Mouse (Mus musculus) liver, embryonic 15.5 days (tissue): ENCODE results near the gene Mrps18b. TPM values are rescaled to one million over a fixed set of nuclear protein-coding genes. Genes with fewer than 3 reads are reported as not detected.

Experiments used
- ATAC-seq: fragments of 200-750 bp; cut with Nextera tagmentation; 2 replicates; pipeline ENCODE4 v1.8.0; 2017; ENCODE audit warnings: moderate number of reproducible peaks, mild to moderate bottlenecking, moderate library complexity; ENCODE audit not compliant: insufficient read depth
- H3K27ac ChIP-seq: fragments of 300-500 bp; sonication (generic); replicated peaks from 2 replicates; pipeline ENCODE4 v1.5.1; 2015; ENCODE audit warnings: mild to moderate bottlenecking, inconsistent platforms
- H3K27me3 ChIP-seq: fragments of 300-500 bp; sonication (generic); 2 replicates; pipeline ENCODE4 v1.6.1; 2015; ENCODE audit warnings: mild to moderate bottlenecking, inconsistent platforms
- H3K36me3 ChIP-seq: fragments of 300-500 bp; sonication (generic); replicated peaks from 2 replicates; pipeline ENCODE4 v1.6.1; 2015; ENCODE audit warnings: moderate library complexity, mild to moderate bottlenecking, inconsistent platforms
- H3K4me1 ChIP-seq: fragments of 300-500 bp; sonication (generic); replicated peaks from 2 replicates; pipeline ENCODE4 v1.6.1; 2015; ENCODE audit warnings: inconsistent platforms
- H3K4me2 ChIP-seq: fragments of 300-500 bp; sonication (generic); 2 replicates; pipeline ENCODE4 v1.6.1; 2015; ENCODE audit warnings: moderate library complexity, mild to moderate bottlenecking, inconsistent platforms
- H3K4me3 ChIP-seq: fragments of 300-500 bp; sonication (generic); replicated peaks from 2 replicates; pipeline ENCODE4 v1.5.1; 2015; ENCODE audit warnings: mild to moderate bottlenecking, inconsistent platforms
- H3K9ac ChIP-seq: fragments of 300-500 bp; sonication (generic); 2 replicates; pipeline ENCODE4 v1.6.1; 2015; ENCODE audit warnings: moderate library complexity, mild to moderate bottlenecking, inconsistent platforms
- H3K9me3 ChIP-seq: fragments of 300-500 bp; sonication (generic); replicated peaks from 2 replicates; pipeline ENCODE4 v1.6.1; 2016; ENCODE audit warnings: inconsistent platforms
- WGBS: fragments of 180-500 bp; shearing (Covaris S2); methylation state at CpG from one replicate; pipeline ENCODE4 v1.1.7; 2015; ENCODE audit warnings: mixed read lengths; ENCODE audit not compliant: insufficient replicate concordance; 5-methylcytosine and 5-hydroxymethylcytosine counted together
- polyA plus RNA-seq: library from polyadenylated mRNA; unstranded; fragments of >200 nt; fragmentation: Nextera tagmentation; extraction: Ambion mirVana; gene quantifications from 2 replicates; pipeline ENCODE4 v1.2.1, GENCODE M21; 2015

The Mrps18b gene
- polyA plus RNA-seq, 1 experiment from 2014 or later = 68.7 TPM

DNA sequence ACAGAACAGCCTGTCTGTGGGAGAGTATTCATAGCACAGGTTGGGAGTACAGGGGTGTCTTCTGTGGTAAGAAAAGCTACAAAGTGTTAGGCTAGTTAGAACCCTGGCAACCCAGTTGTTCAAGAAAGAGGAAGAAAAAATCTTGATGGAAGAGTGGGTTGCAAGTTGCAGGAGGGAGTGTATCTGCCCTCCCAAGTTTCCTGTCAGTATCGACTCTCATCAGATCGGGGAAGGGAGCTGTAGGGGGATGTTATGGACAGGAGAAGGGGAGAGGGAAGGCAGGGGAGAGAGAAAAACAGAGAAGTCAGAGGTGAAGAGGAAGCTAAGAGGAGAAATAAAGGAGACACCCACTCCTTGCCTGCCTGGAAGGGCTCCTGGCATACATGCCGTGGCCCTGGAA lies 15.6 kb downstream of the Mrps18b start:
- 22% methylated on average over 3 of the region's 3 CpGs for WGBS
- H3K9me3 ChIP-seq = no peaks in the 10 kb centered on the region

DNA sequence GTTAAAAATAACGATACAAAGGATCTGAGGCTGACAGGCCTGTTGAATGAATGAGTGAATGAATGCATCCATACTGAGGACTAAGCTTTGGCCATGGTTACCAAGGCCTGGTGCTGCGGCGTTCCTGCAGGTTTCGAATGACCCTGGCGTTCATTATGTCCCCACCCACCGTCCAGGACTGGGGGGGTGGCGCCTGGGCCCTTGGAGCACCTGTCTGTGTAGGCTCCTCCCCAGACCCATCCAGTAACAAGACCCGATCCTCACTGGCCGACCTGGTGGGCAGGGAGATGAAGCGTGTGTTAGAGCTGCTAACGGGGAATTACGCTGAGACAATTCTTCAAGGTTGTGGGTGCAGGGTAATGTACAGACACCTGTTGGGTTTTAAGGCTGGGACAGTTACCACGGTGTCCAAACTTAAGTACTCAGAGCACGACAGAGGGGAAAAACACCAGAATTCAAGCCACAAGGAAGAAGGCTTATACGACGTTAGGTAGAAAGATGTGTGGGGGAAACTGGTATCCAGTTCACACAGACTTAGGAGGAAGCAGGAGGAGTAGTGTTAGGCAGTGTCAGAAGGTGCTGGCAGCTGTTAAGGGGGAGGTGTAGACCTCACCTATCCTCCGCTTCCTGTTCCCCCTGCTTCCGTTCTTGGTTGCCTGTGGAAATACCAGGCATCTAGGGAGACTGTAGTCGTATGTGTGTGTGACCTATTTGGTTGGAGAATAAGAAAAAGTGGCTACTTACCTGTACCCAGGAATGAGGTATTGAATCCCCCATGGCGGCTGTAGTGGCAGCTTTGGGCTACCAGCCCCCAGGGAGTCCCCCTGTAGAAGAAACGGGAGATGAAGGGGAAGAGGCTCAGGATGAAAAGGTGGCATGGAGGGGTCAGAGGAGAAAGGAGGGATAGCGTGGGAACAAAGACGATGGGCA lies 18.3 kb downstream of the Mrps18b start:
- no peaks in the 10 kb centered on the region for H3K27me3 ChIP-seq
- peaks cover 17% of the 10 kb centered on the region for H3K36me3 ChIP-seq
- H3K4me3 ChIP-seq = peak overlapping the region; percentile 95
- no peaks in the 10 kb centered on the region for H3K9me3 ChIP-seq
- peak overlapping the region; percentile 86 for H3K27ac ChIP-seq
- peak; percentile 48 for ATAC-seq
- peaks cover 45% of the 10 kb centered on the region for H3K4me1 ChIP-seq
- peak overlapping the region; percentile 98 for H3K4me2 ChIP-seq
- H3K9ac ChIP-seq = peak overlapping the region; percentile 93
- 33% methylated on average over 23 of the region's 23 CpGs for WGBS

More for the DNA sequence above, 15.6 kb downstream of the Mrps18b start:
- H3K27ac ChIP-seq = no peak overlapping the region; the same call in 1 of the 2 replicates
- peaks cover 10% of the 10 kb centered on the region; the same call in 1 of the 2 replicates for H3K36me3 ChIP-seq
- H3K4me2 ChIP-seq = no peak overlapping the region
- H3K9ac ChIP-seq = no peak overlapping the region
- H3K27me3 ChIP-seq = no peaks in the 10 kb centered on the region
- H3K4me1 ChIP-seq = peaks cover 50% of the 10 kb centered on the region
- H3K4me3 ChIP-seq = no peak overlapping the region
- ATAC-seq = no peak

DNA sequence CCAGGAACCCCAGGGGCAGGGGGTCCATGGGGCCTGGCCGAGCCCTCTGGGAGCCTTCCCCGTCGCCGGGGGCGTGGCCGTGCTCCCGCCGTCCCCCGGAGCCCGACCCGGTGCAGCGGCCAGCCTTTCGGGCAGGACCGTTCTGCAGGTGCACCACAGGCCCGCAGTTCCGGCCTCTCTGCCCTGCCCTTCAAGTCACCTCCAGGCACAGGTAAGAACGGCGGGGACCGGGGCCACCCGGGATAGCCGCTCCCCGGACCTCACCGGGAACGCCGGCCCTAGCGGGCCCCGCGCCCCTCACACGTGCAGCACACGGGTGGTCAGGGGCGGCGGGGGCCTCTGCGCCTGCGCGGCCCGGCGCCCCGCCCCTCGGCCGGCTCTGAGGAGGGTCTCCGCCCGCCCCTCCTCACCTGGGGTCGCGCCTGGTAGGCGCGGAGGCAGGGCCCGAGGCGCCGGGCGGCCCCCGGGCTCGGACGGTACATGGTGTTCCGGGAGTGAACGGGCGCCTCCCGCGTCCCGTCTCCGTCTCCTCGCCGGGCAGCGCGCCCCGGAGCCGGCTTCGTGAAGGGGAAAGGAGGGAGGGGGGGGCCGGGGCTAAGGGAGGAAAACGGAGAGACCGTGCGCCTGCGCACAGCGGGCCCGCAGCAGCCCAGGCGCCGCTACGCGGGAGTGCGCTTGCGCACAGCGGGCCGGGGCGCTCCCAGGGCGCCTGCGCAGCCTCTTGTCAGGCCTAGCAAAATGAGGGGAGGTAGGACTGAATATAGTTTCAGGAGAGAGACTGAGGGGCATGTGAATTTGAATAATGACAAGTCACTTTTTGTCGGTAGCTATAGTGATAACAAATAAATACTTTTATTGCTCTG lies 19.2 kb downstream of the Mrps18b start, which contains the start of gene 2310061I04Rik:
TSS of gene 2310061I04Rik (minus strand) at position 651 of the 863 bp plus-strand sequence.
- peak within 1 kb of the TSS; percentile 93 for H3K9ac ChIP-seq
- H3K4me2 ChIP-seq = peak within 1 kb of the TSS; percentile 98
- H3K9me3 ChIP-seq = no peaks in the 10 kb centered on the region
- H3K36me3 ChIP-seq = peaks cover 26% of the 10 kb centered on the region
- ATAC-seq = peak; percentile 88
- H3K27ac ChIP-seq = peak within 1 kb of the TSS; percentile 86
- WGBS = under 1% methylated on average over 86 of the region's 86 CpGs
- peaks cover 45% of the 10 kb centered on the region for H3K4me1 ChIP-seq
- peak within 1 kb of the TSS; percentile 95 for H3K4me3 ChIP-seq
- H3K27me3 ChIP-seq = no peaks in the 10 kb centered on the region

DNA sequence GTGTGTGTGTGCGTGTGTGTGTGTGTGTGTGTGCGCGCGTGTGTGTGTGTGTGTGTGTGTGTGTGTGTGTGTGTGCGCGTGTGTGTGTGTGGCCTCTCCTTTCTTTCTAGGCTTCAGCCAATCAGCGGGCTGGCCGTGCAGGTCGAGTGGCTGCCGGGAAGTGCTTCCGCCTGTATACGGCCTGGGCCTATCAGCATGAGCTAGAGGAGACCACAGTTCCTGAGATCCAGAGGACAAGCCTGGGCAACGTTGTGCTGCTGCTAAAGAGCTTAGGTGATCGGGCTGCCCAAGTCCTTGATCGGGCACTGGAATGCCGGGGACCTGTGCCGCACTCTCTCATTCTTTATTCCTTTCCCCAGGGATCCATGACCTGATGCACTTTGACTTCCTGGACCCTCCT lies 28.5 kb downstream of the Mrps18b start:
- no peak overlapping the region for H3K27ac ChIP-seq
- H3K9ac ChIP-seq = no peak overlapping the region
- H3K4me3 ChIP-seq = no peak overlapping the region
- H3K4me2 ChIP-seq = no peak overlapping the region
- WGBS = 88% methylated on average over 15 of the region's 17 CpGs
- H3K36me3 ChIP-seq = peaks cover 98% of the 10 kb centered on the region
- H3K9me3 ChIP-seq = no peaks in the 10 kb centered on the region
- no peak for ATAC-seq
- H3K27me3 ChIP-seq = no peaks in the 10 kb centered on the region
- no peaks in the 10 kb centered on the region for H3K4me1 ChIP-seq

DNA sequence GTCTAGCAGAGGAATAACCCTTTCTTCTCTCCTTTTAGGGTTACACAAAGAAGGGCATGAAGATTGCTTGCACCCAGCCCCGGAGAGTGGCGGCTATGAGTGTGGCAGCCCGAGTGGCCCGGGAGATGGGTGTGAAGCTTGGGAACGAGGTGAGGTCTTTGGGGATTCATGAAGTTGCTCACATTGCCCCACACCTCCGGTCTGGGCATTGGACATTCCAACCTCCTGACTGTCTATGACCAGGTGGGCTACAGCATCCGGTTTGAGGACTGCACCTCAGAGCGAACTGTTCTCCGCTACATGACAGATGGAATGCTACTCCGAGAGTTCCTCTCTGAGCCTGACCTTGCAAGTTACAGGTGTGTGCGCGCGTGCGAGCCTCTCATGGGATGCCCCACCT lies 32.4 kb downstream of the Mrps18b start:
- Histone ChIP-seq H3K36me3 (peaks cover 79% of the 10 kb centered on the region), H3K27me3 (no peaks in the 10 kb centered on the region), H3K4me3 (no peak overlapping the region), H3K9ac (no peak overlapping the region), H3K27ac (no peak overlapping the region), H3K4me2 (no peak overlapping the region), H3K4me1 (peaks cover 23% of the 10 kb centered on the region), H3K9me3 (no peaks in the 10 kb centered on the region)
- WGBS = 89% methylated on average over 14 of the region's 14 CpGs
- ATAC-seq = no peak

DNA sequence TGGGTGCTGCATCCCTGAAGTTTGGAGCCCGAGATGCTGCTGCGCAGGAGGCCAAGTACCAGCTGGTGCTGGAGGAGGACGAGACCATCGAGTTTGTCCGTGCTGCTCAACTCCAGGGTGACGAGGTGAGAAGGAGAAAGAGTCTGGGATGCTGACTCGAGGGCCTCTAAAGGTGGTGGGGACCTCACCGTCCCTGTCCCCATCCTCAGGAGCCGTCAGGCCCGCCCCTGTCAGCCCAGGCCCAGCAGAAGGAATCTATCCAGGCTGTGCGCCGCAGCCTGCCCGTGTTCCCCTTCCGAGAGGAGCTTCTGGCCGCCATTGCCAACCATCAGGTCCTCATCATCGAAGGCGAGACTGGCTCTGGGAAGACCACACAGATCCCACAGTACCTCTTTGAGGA lies 33.3 kb downstream of the Mrps18b start:
- no peaks in the 10 kb centered on the region for H3K27me3 ChIP-seq
- peaks cover 71% of the 10 kb centered on the region for H3K36me3 ChIP-seq
- peaks cover 23% of the 10 kb centered on the region for H3K4me1 ChIP-seq
- H3K27ac ChIP-seq = no peak overlapping the region
- ATAC-seq = no peak
- no peak overlapping the region for H3K4me3 ChIP-seq
- no peaks in the 10 kb centered on the region for H3K9me3 ChIP-seq
- no peak overlapping the region for H3K9ac ChIP-seq
- WGBS = 85% methylated on average over 17 of the region's 17 CpGs
- H3K4me2 ChIP-seq = no peak overlapping the region

DNA sequence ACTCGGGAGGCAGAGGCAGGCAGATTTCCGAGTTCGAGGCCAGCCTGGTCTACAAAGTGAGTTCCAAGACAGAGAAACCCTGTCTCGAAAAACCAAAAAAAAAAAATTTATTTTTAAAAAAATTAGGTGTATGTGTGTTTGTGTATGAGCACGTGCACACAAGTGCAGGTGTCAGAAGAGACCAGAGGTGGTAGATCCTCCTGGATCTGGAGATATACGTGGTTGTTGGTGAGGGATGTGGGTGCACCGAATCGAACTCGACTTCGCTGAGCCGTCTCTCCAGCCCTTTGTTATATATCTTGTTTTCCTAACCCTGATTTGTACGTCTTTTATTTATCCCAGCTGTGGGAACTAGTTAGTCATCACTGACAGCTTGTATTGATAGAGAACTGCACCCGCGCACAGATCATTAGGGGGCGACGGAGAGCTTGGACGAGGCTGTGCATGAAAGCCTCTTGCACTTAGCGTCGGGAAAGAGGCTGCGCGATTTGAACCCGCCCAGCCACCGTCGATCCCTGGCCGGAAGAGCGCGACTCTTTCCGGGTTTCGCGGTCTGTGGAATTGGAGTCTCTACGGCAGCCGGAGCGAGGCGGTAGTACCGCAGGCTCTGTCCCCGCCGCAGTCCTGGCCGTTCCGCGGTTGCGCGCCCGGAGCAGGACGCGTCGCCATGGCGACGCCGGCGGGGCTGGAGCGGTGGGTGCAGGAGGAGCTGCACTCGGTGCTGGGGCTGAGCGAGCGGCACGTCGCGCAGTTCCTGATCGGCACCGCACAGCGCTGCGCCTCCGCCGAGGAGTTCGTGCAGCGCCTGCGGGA lies 36.7 kb downstream of the Mrps18b start, which contains the start of gene Dhx16:
TSS of gene Dhx16 (plus strand) at position 575 of the 813 bp plus-strand sequence.
- H3K4me2 ChIP-seq = peak within 1 kb of the TSS; percentile 83
- H3K4me3 ChIP-seq = peak within 1 kb of the TSS; percentile 88
- no peaks in the 10 kb centered on the region for H3K27me3 ChIP-seq
- H3K9me3 ChIP-seq = no peaks in the 10 kb centered on the region
- H3K4me1 ChIP-seq = peaks cover 31% of the 10 kb centered on the region
- peak within 1 kb of the TSS; percentile 86 for H3K27ac ChIP-seq
- H3K36me3 ChIP-seq = peaks cover 52% of the 10 kb centered on the region
- H3K9ac ChIP-seq = peak within 1 kb of the TSS; percentile 86
- WGBS = 5% methylated on average over 66 of the region's 66 CpGs
- peak; percentile 92 for ATAC-seq

DNA sequence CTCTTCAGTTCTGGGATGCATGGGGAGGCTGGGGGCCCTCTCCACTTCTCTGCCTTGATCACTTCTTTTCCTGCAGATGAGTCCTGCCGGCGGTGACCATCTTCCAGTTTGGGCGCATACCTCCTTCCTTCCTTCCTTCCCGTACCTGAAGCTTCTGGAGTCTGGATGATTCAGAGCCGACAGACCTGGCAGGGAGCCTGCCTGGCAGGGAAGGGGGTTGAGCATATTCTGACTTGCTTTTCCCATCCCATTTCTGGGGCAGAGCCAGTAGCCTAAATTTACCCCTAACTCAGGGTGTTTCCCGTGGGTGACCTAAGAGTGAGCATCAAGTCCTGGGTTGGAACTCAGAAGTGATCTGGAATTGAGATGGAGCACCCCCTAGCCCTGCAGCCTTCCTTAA lies 41.5 kb downstream of the Mrps18b start:
- no peak overlapping the region for H3K4me2 ChIP-seq
- WGBS = 67% methylated on average over 6 of the region's 6 CpGs
- peaks cover 42% of the 10 kb centered on the region for H3K4me1 ChIP-seq
- no peak overlapping the region for H3K27ac ChIP-seq
- H3K27me3 ChIP-seq = peaks cover 22% of the 10 kb centered on the region
- no peak for ATAC-seq
- H3K4me3 ChIP-seq = no peak overlapping the region
- H3K9me3 ChIP-seq = no peaks in the 10 kb centered on the region
- H3K36me3 ChIP-seq = peaks cover 20% of the 10 kb centered on the region
- H3K9ac ChIP-seq = no peak overlapping the region

DNA sequence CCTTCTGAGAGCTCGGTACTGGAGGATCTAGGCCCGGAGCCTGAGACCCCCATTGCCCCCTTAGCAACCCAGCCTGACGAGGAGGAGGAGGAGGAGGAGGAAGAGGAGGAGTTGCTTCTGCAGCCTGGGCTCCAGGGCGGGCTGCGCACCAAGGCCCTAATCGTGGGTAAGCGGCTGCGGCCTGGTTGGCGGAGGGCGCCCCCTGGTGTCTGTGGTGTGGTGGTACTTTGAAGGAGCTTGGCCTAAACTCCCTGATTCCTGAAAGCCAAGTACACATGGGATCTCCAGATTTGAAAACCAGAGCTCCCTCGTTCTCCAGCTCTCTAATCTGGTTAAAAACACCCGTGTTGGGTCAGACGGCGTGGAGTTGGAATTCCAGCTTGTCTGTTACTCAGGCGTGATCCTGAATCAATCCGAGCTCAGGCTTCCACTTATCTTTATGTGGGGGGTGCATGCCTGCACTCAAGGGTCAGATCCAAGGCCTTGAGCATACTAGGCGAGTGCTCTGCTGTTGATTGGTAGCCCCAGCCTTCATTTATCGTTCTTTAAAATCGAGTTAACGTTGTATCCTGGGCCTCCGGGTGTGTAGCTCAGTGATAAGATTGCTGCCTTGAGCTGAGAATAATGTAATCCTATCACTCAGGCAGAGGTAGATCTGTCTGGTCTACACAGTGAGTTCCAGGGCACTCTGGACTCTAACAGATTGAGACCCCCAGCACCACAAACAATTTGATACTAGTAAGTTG lies 42.2 kb downstream of the Mrps18b start:
- no peaks in the 10 kb centered on the region for H3K9me3 ChIP-seq
- H3K4me2 ChIP-seq = peak overlapping the region; percentile 30
- peaks cover 42% of the 10 kb centered on the region for H3K4me1 ChIP-seq
- peak overlapping the region; percentile 42 for H3K9ac ChIP-seq
- H3K4me3 ChIP-seq = no peak overlapping the region
- 9% methylated on average over 21 of the region's 21 CpGs for WGBS
- peaks cover 30% of the 10 kb centered on the region for H3K27me3 ChIP-seq
- ATAC-seq = peak; percentile 42
- H3K27ac ChIP-seq = 0 out of 2 replicates have a peak overlapping the region, but pooled peaks have one; percentile 24
- peaks cover 20% of the 10 kb centered on the region for H3K36me3 ChIP-seq
